Mouse (Mus musculus): Measurements from ENCODE around the gene Vti1b.
"Not testable (repeated sequence)": the region's sequence is repeated elsewhere in the genome, so short reads cannot be mapped to it uniquely, and the experiment has no call there.

- TF ChIP-seq EP300 (optimal IDR thresholded peaks at IDR 0.05); CTCF (IDR thresholded peaks at IDR 0.05; ENCODE audit: low read depth): not testable (repeated sequence)
Observed at GRCm38 (mm10) chr12:79185160-79185559, 12.7 kb upstream of the Vti1b start.
